In genomic region chr5:64505227-64505834, GRCm38 (mm10) we compare ENCODE assay signal across 8 mouse cellular contexts.
DNase-seq lines count a peak whose midpoint lies in the region; ATAC-seq and TF ChIP-seq lines count a peak whose summit lies in the region.

No protein-coding gene starts in this region.

- no peaks in the 10 kb centered on the region for H3K27me3 ChIP-seq in intestine, embryonic 16.5 days (replicated peaks; ENCODE audit: control insufficient read depth, insufficient read depth, low read length)
- no peaks in the 10 kb centered on the region for H3K27me3 ChIP-seq in neural tube, embryonic 14.5 days (ENCODE audit: control insufficient read depth, insufficient read depth, low read length)

- TF ChIP-seq POLR2A in lung, adult 2 months (IDR thresholded peaks at IDR 0.05; ENCODE audit: borderline replicate concordance, extremely low read depth, low read depth, low read length): no peak

- no peaks in the 10 kb centered on the region for H3K36me3 ChIP-seq in intestine, embryonic 16.5 days (ENCODE audit: control insufficient read depth, insufficient read depth, low read length)
- no peaks in the 10 kb centered on the region for H3K36me3 ChIP-seq in neural tube, embryonic 14.5 days (ENCODE audit: control insufficient read depth, insufficient read depth, low read length)

- peak; percentile 92 for ATAC-seq in intestine, embryonic 16.5 days
- peak; percentile 62; the same call in 1 of the 2 replicates for ATAC-seq in neural tube, embryonic 14.5 days (ENCODE audit: low read depth)

- H3K4me1 ChIP-seq in intestine, embryonic 16.5 days (ENCODE audit: control insufficient read depth, insufficient read depth, low read length): peaks cover 25% of the 10 kb centered on the region
- H3K4me1 ChIP-seq in lung, adult 2 months (ENCODE audit: control insufficient read depth, insufficient read depth, low read length): peaks cover 3% of the 10 kb centered on the region; the same call in 1 of the 2 replicates
- peaks cover 10% of the 10 kb centered on the region for H3K4me1 ChIP-seq in neural tube, embryonic 14.5 days (ENCODE audit: control insufficient read depth, insufficient read depth, low read length)

- H3K27ac ChIP-seq in left cerebral cortex, adult 2 months: peak overlapping the region; percentile 53
- H3K27ac ChIP-seq in intestine, embryonic 16.5 days (ENCODE audit: low read length): peak overlapping the region; percentile 92
- no peak overlapping the region for H3K27ac ChIP-seq in neural tube, embryonic 14.5 days (ENCODE audit: low read depth, low read length)

- peak overlapping the region; percentile 41 for H3K4me3 ChIP-seq in left cerebral cortex, adult 2 months
- H3K4me3 ChIP-seq in intestine, embryonic 16.5 days (ENCODE audit: low read length): peak overlapping the region; percentile 43
- H3K4me3 ChIP-seq in lung, adult 2 months (replicated peaks; ENCODE audit: extremely low read depth, low read depth, low read length): peak overlapping the region; percentile 40
- peak overlapping the region; percentile 29 for H3K4me3 ChIP-seq in neural tube, embryonic 14.5 days (ENCODE audit: low read depth, low read length)

- TF ChIP-seq CTCF in left cerebral cortex, adult 2 months (IDR thresholded peaks at IDR 0.05): no peak
- no peak for TF ChIP-seq CTCF in lung, adult 2 months (IDR thresholded peaks at IDR 0.05; ENCODE audit: insufficient read depth, low read length)

- peak overlapping the region; percentile 66 for H3K4me2 ChIP-seq in intestine, embryonic 16.5 days (ENCODE audit: low read depth, low read length)
- peak overlapping the region; percentile 65 for H3K4me2 ChIP-seq in neural tube, embryonic 14.5 days (ENCODE audit: low read depth, low read length)

- intact Hi-C loops in left cerebral cortex, adult 2 months (cut with DNase I): loop anchor here (2.0 to 5.0 kb wide), 2 partner anchors 62 to 123 kb away; no protein-coding TSS in a partner anchor
- intact Hi-C loops in left cerebral cortex, postnatal 4 days (cut with DNase I): loop anchor here (5.0 kb wide), 2 partner anchors 123 to 297 kb away; partner anchors contain the start of gene Klf3
- intact Hi-C loops in gastrocnemius, postnatal 36 days (cut with DNase I): loop anchor here (5.0 kb wide), 1 partner anchor 123 kb away; no protein-coding TSS in a partner anchor

- DNase-seq in left cerebral cortex, adult 2 months (ENCODE audit: extremely low spot score in 1 of 2, low spot score in 2 of 2): peak; percentile 34 to 38
- no peak for DNase-seq in left cerebral cortex, postnatal 4 days
- DNase-seq in c-Kit-positive CD71-positive TER-119-positive erythroid progenitor cells, embryonic 14.5 days (ENCODE audit: low spot score): peak; percentile 80
- DNase-seq in gastrocnemius, postnatal 36 days: peak; percentile 37 to 42
- peak; percentile 62 for DNase-seq in lung, adult 2 months
- DNase-seq in urinary bladder, adult 2 months (ENCODE audit: low spot score): peak; percentile 68

- no peaks in the 10 kb centered on the region for H3K9me3 ChIP-seq in intestine, embryonic 16.5 days (ENCODE audit: control insufficient read depth, low read length)
- no peaks in the 10 kb centered on the region for H3K9me3 ChIP-seq in neural tube, embryonic 14.5 days (ENCODE audit: control insufficient read depth, low read length)

- H3K9ac ChIP-seq in intestine, embryonic 16.5 days (ENCODE audit: low read depth, low read length): peak overlapping the region; percentile 59
- no peak overlapping the region for H3K9ac ChIP-seq in neural tube, embryonic 14.5 days (replicated peaks; ENCODE audit: low read depth, low read length)

- WGBS in intestine, embryonic 16.5 days: under 1% methylated on average over 17 of the region's 17 CpGs
- WGBS in lung, adult 2 months: 1% methylated on average over 17 of the region's 17 CpGs
- WGBS in neural tube, embryonic 14.5 days: under 1% methylated on average over 17 of the region's 17 CpGs
